Mouse (Mus musculus) frontal cortex, adult (tissue): ENCODE results near the gene Gm49395.
A peak's percentile ranks its signal among the peaks of the same experiment; 100 is the strongest.

ENCODE experiments used
- ATAC-seq: cut with Nextera tagmentation; 2 replicates; pipeline ENCODE4 v1.9.2; 2017; ENCODE audit warnings: mild to moderate bottlenecking, moderate library complexity, mixed read lengths; ENCODE audit not compliant: low TSS enrichment

Gene Gm49395

GRCm38 (mm10) chr13:115052568-115052967 is 49.2 kb downstream of the Gm49395 start:
- ATAC-seq, result peak; percentile 95

- ATAC-seq, result no peak
These were observed 50.8 kb downstream of the Gm49395 start for GRCm38 (mm10) chr13:115050660-115051559.

- no peak for ATAC-seq
These were observed 59.1 kb downstream of the Gm49395 start for GRCm38 (mm10) chr13:115042652-115043051.

- no peak for ATAC-seq
These were observed 64.4 kb downstream of the Gm49395 start for GRCm38 (mm10) chr13:115037304-115037703.

- ATAC-seq, result no peak
These were observed 66.3 kb downstream of the Gm49395 start for GRCm38 (mm10) chr13:115035387-115035786.

GRCm38 (mm10) chr13:115033135-115033534 is 68.6 kb downstream of the Gm49395 start:
- no peak for ATAC-seq

GRCm38 (mm10) chr13:115031177-115032000 is 70.3 kb downstream of the Gm49395 start:
- ATAC-seq, result peak; percentile 65; the same call in 1 of the 2 replicates

GRCm38 (mm10) chr13:115025394-115025793 is 76.3 kb downstream of the Gm49395 start:
- no peak for ATAC-seq

- no peak for ATAC-seq
These were observed 79.5 kb downstream of the Gm49395 start for GRCm38 (mm10) chr13:115022117-115022787.

GRCm38 (mm10) chr13:115021411-115021810 is 80.3 kb downstream of the Gm49395 start:
- ATAC-seq, result no peak

- no peak for ATAC-seq
These were observed 81.0 kb downstream of the Gm49395 start for GRCm38 (mm10) chr13:115020727-115021126.

GRCm38 (mm10) chr13:115017545-115017944 is 84.2 kb downstream of the Gm49395 start:
- no peak for ATAC-seq

- no peak for ATAC-seq
These were observed 90.2 kb downstream of the Gm49395 start for GRCm38 (mm10) chr13:115011547-115011946.

GRCm38 (mm10) chr13:115006213-115006835 is 95.4 kb downstream of the Gm49395 start:
- peak; percentile 85 for ATAC-seq

- peak; percentile 64 for ATAC-seq
These were observed 96.4 kb downstream of the Gm49395 start for GRCm38 (mm10) chr13:115005342-115005741.

GRCm38 (mm10) chr13:115003444-115004053 is 98.2 kb downstream of the Gm49395 start:
- ATAC-seq, result no peak

GRCm38 (mm10) chr13:115002837-115003236 is 98.9 kb downstream of the Gm49395 start:
- ATAC-seq, result no peak

GRCm38 (mm10) chr13:115002155-115002554 is 99.6 kb downstream of the Gm49395 start:
- no peak for ATAC-seq

GRCm38 (mm10) chr13:114999582-114999981 is 102.1 kb downstream of the Gm49395 start:
- no peak for ATAC-seq

GRCm38 (mm10) chr13:114998100-114998499 is 103.6 kb downstream of the Gm49395 start:
- ATAC-seq, result no peak
